Mouse (Mus musculus) heart, postnatal 0 days (tissue): ENCODE results near the gene Ubl3.

ENCODE experiments used
- CTCF ChIP-seq: IDR thresholded peaks from 2 replicates; pipeline ENCODE4 v1.5.1; 2016; ENCODE audit warnings: antibody characterized with exemption, control low read depth, low read depth
- EP300 ChIP-seq: IDR thresholded peaks from 2 replicates; pipeline ENCODE4 v1.6.1; 2016; ENCODE audit warnings: antibody characterized with exemption, low read depth

- TF ChIP-seq CTCF (no peak), EP300 (no peak)
Observed at GRCm38 (mm10) chr5:148563281-148563680, 10.7 kb upstream of the Ubl3 start.
